In the genomic region with DNA sequence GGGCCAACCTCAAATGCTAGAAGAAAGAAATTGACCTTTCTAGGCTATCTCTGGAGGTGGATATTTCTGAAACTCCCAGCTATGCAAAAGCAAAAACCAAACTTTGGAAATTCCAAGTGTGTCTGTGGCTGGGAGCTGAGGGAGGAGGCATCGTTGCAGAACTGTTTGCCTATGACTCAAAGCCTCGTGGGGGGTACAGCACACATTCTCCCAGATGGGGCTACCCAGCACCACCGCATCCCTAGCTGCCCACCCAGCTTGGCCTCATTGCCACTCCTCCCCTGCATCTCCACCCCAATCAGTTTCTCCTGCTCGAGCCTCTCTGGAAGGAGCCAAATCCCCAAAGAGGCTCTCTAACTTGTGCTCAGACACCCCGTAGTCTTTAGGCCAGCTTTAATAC, we compare ENCODE assay signal across 21 mouse cellular contexts.
A peak's percentile ranks its signal among the peaks of the same experiment; 100 is the strongest.
DNase-seq lines count a peak whose midpoint lies in the region; ATAC-seq lines count a peak whose summit lies in the region.
"Had no signal": no experiment of that assay in that cellular context is flagged by ENCODE, and none has a peak within 500 bp of the region (broad histone marks: within the 10 kb centered on the region; RNA-seq: fewer than 3 reads in every experiment).

No protein-coding gene starts in this region.

- no peaks in the 10 kb centered on the region for H3K4me1 ChIP-seq in limb, embryonic 11.5 days (ENCODE audit: control insufficient read depth, insufficient read depth, low read length)
- peaks cover under 1% of the 10 kb centered on the region for H3K4me1 ChIP-seq in limb, embryonic 10.5 days
- H3K4me1 ChIP-seq: embryonic facial prominence, embryonic 12.5 days had no signal

- no peak overlapping the region for H3K27ac ChIP-seq in limb, embryonic 11.5 days (replicated peaks; ENCODE audit: low read depth, low read length)
- no peak overlapping the region for H3K27ac ChIP-seq in limb, embryonic 10.5 days
- H3K27ac ChIP-seq: embryonic facial prominence, embryonic 12.5 days; forebrain, embryonic 13.5 days; gastrocnemius, adult 2 months; hindbrain, embryonic 12.5 days had no signal

- H3K4me3 ChIP-seq in limb, embryonic 11.5 days (ENCODE audit: low read depth, low read length) = no peak overlapping the region
- no peak overlapping the region for H3K4me3 ChIP-seq in limb, embryonic 10.5 days
- H3K4me3 ChIP-seq: embryonic facial prominence, embryonic 12.5 days; forebrain, embryonic 13.5 days; gastrocnemius, adult 2 months; hindbrain, embryonic 12.5 days had no signal

- peak; percentile 51; the same call in 1 of the 2 replicates for ATAC-seq in frontal cortex, adult (ENCODE audit: low TSS enrichment)
- ATAC-seq in limb, embryonic 11.5 days (ENCODE audit: insufficient number of reproducible peaks, low FRiP score, low TSS enrichment, low read depth) = no peak
- no peak for ATAC-seq in monocyte, adult 5-6 weeks (replicated peaks; ENCODE audit: insufficient number of reproducible peaks, low FRiP score, low TSS enrichment, poor library complexity, severe bottlenecking)
- ATAC-seq: forebrain, embryonic 13.5 days; hindbrain, embryonic 16.5 days; inflammation-experienced regulatory T-cells, adult 6 months had no signal

- H3K9ac ChIP-seq in limb, embryonic 11.5 days (ENCODE audit: low read length) = no peak overlapping the region
- H3K9ac ChIP-seq: embryonic facial prominence, embryonic 12.5 days; forebrain, embryonic 13.5 days; hindbrain, embryonic 12.5 days had no signal

- 69% methylated on average over 5 of the region's 5 CpGs for WGBS in limb, embryonic 11.5 days
- 72% methylated on average over 5 of the region's 5 CpGs for WGBS in limb, embryonic 10.5 days

- no peaks in the 10 kb centered on the region for H3K9me3 ChIP-seq in limb, embryonic 11.5 days (ENCODE audit: control insufficient read depth, low read length)
- H3K9me3 ChIP-seq in limb, embryonic 10.5 days (replicated peaks) = no peaks in the 10 kb centered on the region
- H3K9me3 ChIP-seq: embryonic facial prominence, embryonic 12.5 days; forebrain, embryonic 13.5 days; hindbrain, embryonic 12.5 days had no signal

- no peaks in the 10 kb centered on the region for H3K36me3 ChIP-seq in limb, embryonic 11.5 days (ENCODE audit: control insufficient read depth, insufficient read depth, low read length)
- no peaks in the 10 kb centered on the region for H3K36me3 ChIP-seq in limb, embryonic 10.5 days
- H3K36me3 ChIP-seq: embryonic facial prominence, embryonic 12.5 days; hindbrain, embryonic 12.5 days had no signal

- H3K27me3 ChIP-seq in limb, embryonic 11.5 days (ENCODE audit: control insufficient read depth, insufficient read depth, low read length) = peaks cover 12% of the 10 kb centered on the region
- H3K27me3 ChIP-seq in limb, embryonic 10.5 days (ENCODE audit: low read depth, poor library complexity, severe bottlenecking) = peaks cover 100% of the 10 kb centered on the region

- DNase-seq in frontal cortex, postnatal 10 days (ENCODE audit: low spot score in 2 of 2) = no peak
- DNase-seq in limb, embryonic 11.5 days (ENCODE audit: low spot score) = peak; percentile 18
- no peak for DNase-seq in limb, embryonic 10.5 days (ENCODE audit: low spot score)
- peak; percentile 3 to 52 for DNase-seq in urinary bladder, postnatal 4 days (ENCODE audit: low spot score in 2 of 2)
- DNase-seq in urinary bladder, postnatal 25 days (ENCODE audit: low spot score) = no peak
- DNase-seq: adrenal gland, adult 2 months; adrenal gland, postnatal 36 days; cerebellum, adult 11 months; cerebellum, adult 8-10 months; cerebellum, postnatal 14 days; gastrocnemius, adult 2 months; gastrocnemius, postnatal 25 days; heart, postnatal 10 days; heart, postnatal 4 days had no signal

- H3K4me2 ChIP-seq in limb, embryonic 11.5 days (ENCODE audit: low read depth, severe bottlenecking) = no peak overlapping the region
- H3K4me2 ChIP-seq: embryonic facial prominence, embryonic 12.5 days; forebrain, embryonic 13.5 days; hindbrain, embryonic 12.5 days had no signal

Comparison
In these comparisons a context has a peak if more than half of its experiments do, and no peak if none do; other contexts are left out.
1. DNase-seq: peak in limb, embryonic 11.5 days (single experiment) and urinary bladder, postnatal 4 days (2 of 2); none in frontal cortex, postnatal 10 days (0 of 2), limb, embryonic 10.5 days (single experiment) and urinary bladder, postnatal 25 days (single experiment).